ENCODE assay signal across 10 mouse cellular contexts in genomic region chr2:157292093-157292492, GRCm38 (mm10). TPM values are rescaled to one million over a fixed set of nuclear protein-coding genes. Genes with fewer than 3 reads are reported as not detected.
DNase-seq lines count a peak whose midpoint lies in the region; ATAC-seq and TF ChIP-seq lines count a peak whose summit lies in the region.
"Had no signal": no experiment of that assay in that cellular context is flagged by ENCODE, and none has a peak within 500 bp of the region (broad histone marks: within the 10 kb centered on the region; RNA-seq: fewer than 3 reads in every experiment).

No protein-coding gene starts in this region.

- H3K4me2 ChIP-seq in kidney, embryonic 16.5 days (replicated peaks; ENCODE audit: low read depth, low read length), result no peak overlapping the region

- H3K27ac ChIP-seq in kidney, embryonic 16.5 days (ENCODE audit: low read length), result no peak overlapping the region
- H3K27ac ChIP-seq in cortical plate, adult 2 months (ENCODE audit: insufficient read depth, low read length), result no peak overlapping the region

- TF ChIP-seq CTCF in cortical plate, adult 2 months (IDR thresholded peaks at IDR 0.05; ENCODE audit: extremely low read depth, insufficient read depth, low read length), result peak; percentile 76

- no peaks in the 10 kb centered on the region for H3K9me3 ChIP-seq in kidney, embryonic 16.5 days (ENCODE audit: low read length)

- TF ChIP-seq POLR2A in cortical plate, adult 2 months (IDR thresholded peaks at IDR 0.05; ENCODE audit: extremely low read depth, insufficient read depth, low read length), result no peak

- 22% methylated on average over 2 of the region's 2 CpGs for WGBS in kidney, embryonic 16.5 days

- H3K27me3 ChIP-seq in kidney, embryonic 16.5 days (ENCODE audit: insufficient read depth, low read length), result no peaks in the 10 kb centered on the region

- no peak for ATAC-seq in kidney, embryonic 16.5 days (ENCODE audit: low FRiP score, low TSS enrichment)

- DNase-seq in kidney, adult 11 months, result peak; percentile 26
- peak; percentile 79 for DNase-seq in adipocyte (ENCODE audit: low spot score)
- DNase-seq in heart, postnatal 25 days (ENCODE audit: low spot score), result peak; percentile 19
- DNase-seq in left cerebral cortex, postnatal 36 days (ENCODE audit: low spot score in 2 of 2), result peak; percentile 55 to 57
- DNase-seq in retina, embryonic 14.5 days (ENCODE audit: low spot score), result peak; percentile 87
- peak; percentile 82 for DNase-seq in thymus, postnatal 4 days

- intact Hi-C loops in heart, postnatal 25 days (cut with DNase I), result loop anchor here (2.0 kb wide), 1 partner anchor 167 kb away; no protein-coding TSS in a partner anchor
- intact Hi-C loops in left cerebral cortex, postnatal 36 days (cut with DNase I), result loop anchor here (1.0 kb wide), 1 partner anchor 47 kb away; no protein-coding TSS in a partner anchor

- no peaks in the 10 kb centered on the region for H3K4me1 ChIP-seq in kidney, embryonic 16.5 days (ENCODE audit: insufficient read depth, low read length)
- H3K4me1 ChIP-seq in cortical plate, adult 2 months (ENCODE audit: control insufficient read depth, insufficient read depth, low read length), result peaks cover 2% of the 10 kb centered on the region

- no peak overlapping the region for H3K4me3 ChIP-seq in kidney, embryonic 16.5 days (ENCODE audit: low read length)
- H3K4me3 ChIP-seq in cortical plate, adult 2 months (ENCODE audit: insufficient read depth, low read length), result no peak overlapping the region
- H3K4me3 ChIP-seq: erythroblast, embryonic 14.5 days had no signal

- peaks cover 71% of the 10 kb centered on the region for H3K36me3 ChIP-seq in kidney, embryonic 16.5 days (ENCODE audit: insufficient read depth, low read length)

- H3K9ac ChIP-seq in kidney, embryonic 16.5 days (replicated peaks; ENCODE audit: low read length), result no peak overlapping the region

RNA-seq across cellular contexts. Expression of gene Mroh8, which starts 12.7 kb away (rescaled TPM):
- 0.36 and 0.58 TPM in 2 replicates for polyA plus RNA-seq in kidney, embryonic 16.5 days (2015; fragmentation: Nextera tagmentation; extraction: Ambion mirVana)
- polyA plus RNA-seq in cortical plate, adult 2 months (2012; rRNA removed), result 1.3 and 1.5 TPM in 2 replicates
- total RNA-seq in heart, postnatal 25 days (2021), result not detected
- 1 to 10 TPM; 1.8 to 1.9 TPM for total RNA-seq in left cerebral cortex, postnatal 36 days (2021)
- polyA plus RNA-seq: erythroblast, embryonic 14.5 days had no signal

RNA-seq across cellular contexts. Expression of gene Rpn2, which starts 13.3 kb away (rescaled TPM):
- 324 and 341 TPM in 2 replicates for polyA plus RNA-seq in kidney, embryonic 16.5 days (2015; fragmentation: Nextera tagmentation; extraction: Ambion mirVana)
- 118 and 119 TPM in 2 replicates for polyA plus RNA-seq in cortical plate, adult 2 months (2012; rRNA removed)
- 10 to 100 TPM; 85.1 to 94.2 TPM for total RNA-seq in heart, postnatal 25 days (2021)
- 100 to 1,000 TPM; 124 to 128 TPM for total RNA-seq in left cerebral cortex, postnatal 36 days (2021)

RNA-seq across cellular contexts. Expression of gene Ghrh, which starts 55.2 kb away (rescaled TPM):
- polyA plus RNA-seq in kidney, embryonic 16.5 days (2015; fragmentation: Nextera tagmentation; extraction: Ambion mirVana), result not detected in 2 replicates
- polyA plus RNA-seq in cortical plate, adult 2 months (2012; rRNA removed), result 0.53 TPM in 1 of 2 replicates, not detected in the other
- not detected for total RNA-seq in heart, postnatal 25 days (2021)
- total RNA-seq in left cerebral cortex, postnatal 36 days (2021), result not detected
- polyA plus RNA-seq: erythroblast, embryonic 14.5 days; neural tube, embryonic 14.5 days had no signal

Comparison
In these comparisons a context has a peak if more than half of its experiments do, and no peak if none do; other contexts are left out.
1. DNase-seq: peak in every context shown above with its lines; median percentile 87 in retina, embryonic 14.5 days; 82 in thymus, postnatal 4 days; 79 in adipocyte; 56 in left cerebral cortex, postnatal 36 days; 26 in kidney, adult 11 months; 19 in heart, postnatal 25 days.